Mouse (Mus musculus): ENCODE measurements around the gene Htr3a. TPM values are rescaled to one million over a fixed set of nuclear protein-coding genes. Genes with fewer than 3 reads are reported as not detected.
A peak's percentile ranks its signal among the peaks of the same experiment; 100 is the strongest.

Htr3a gene
- polyA plus RNA-seq, 1 experiment = not detected

DNA sequence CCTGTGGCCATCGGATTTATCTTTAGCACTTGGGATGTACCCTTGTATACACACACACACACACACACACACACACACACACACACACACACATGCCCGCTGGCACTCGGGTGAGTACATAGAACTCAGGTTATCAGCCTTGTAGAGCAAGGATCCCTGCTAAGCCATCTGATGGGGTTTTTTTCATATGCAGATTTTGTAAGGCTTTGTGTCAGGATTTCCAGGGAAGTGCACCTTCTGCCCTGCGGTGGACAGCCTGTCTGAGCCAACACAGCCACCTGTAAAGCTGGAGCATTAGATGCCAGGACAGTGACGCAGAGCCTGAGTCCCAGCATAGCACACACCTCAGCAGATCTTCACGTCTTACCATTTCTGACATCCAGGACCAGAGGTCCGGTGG lies 21.8 kb downstream of the Htr3a start:
- Histone ChIP-seq H3K9me3 (replicated peaks; ENCODE audit: control insufficient read depth, insufficient read depth, low read length, poor library complexity, severe bottlenecking) (peaks cover 5% of the 10 kb centered on the region), H3K4me1 (ENCODE audit: control insufficient read depth, insufficient read depth, low read length) (peaks cover 6% of the 10 kb centered on the region), H3K36me3 (ENCODE audit: control insufficient read depth, insufficient read depth, low read length, poor library complexity, severe bottlenecking) (no peaks in the 10 kb centered on the region), H3K9ac (ENCODE audit: low read depth, poor library complexity, severe bottlenecking) (no peak overlapping the region), H3K4me3 (ENCODE audit: low read depth, low read length) (no peak overlapping the region), H3K27me3 (ENCODE audit: control insufficient read depth, insufficient read depth, low read length, poor library complexity, severe bottlenecking) (no peaks in the 10 kb centered on the region), H3K27ac (ENCODE audit: insufficient read depth, low read length) (no peak overlapping the region)
- TF ChIP-seq CTCF (IDR thresholded peaks at IDR 0.05; ENCODE audit: low read depth, low read length) (no peak), POLR2A (IDR thresholded peaks at IDR 0.05; ENCODE audit: insufficient read depth, low read length) (no peak), EP300 (IDR thresholded peaks at IDR 0.05; ENCODE audit: insufficient read depth, low read depth, low read length) (peak; percentile 81)

DNA sequence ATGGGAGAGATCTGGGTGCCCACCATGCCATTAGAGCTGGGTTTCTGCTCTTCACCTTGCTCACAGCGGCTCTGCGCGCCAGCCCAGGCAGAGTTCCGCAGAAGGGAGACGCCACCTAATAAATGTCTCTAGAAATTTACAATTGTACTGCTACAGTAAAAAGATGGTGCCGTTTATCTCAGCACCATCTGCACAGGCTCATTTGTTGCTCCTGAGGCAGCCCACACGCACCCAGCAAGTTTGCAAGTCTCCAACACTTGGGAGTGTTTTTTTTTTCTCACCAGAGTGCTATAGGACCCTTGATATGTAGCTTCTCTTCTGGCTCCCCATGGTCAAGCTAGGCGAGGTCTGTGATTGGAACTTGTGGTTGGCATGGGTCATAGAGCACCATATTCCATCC lies 38.0 kb downstream of the Htr3a start:
- Histone ChIP-seq H3K4me3 (ENCODE audit: low read depth, low read length) (no peak overlapping the region), H3K4me1 (ENCODE audit: control insufficient read depth, insufficient read depth, low read length) (no peaks in the 10 kb centered on the region), H3K27ac (ENCODE audit: insufficient read depth, low read length) (no peak overlapping the region), H3K9ac (ENCODE audit: low read depth, poor library complexity, severe bottlenecking) (no peak overlapping the region), H3K27me3 (ENCODE audit: control insufficient read depth, insufficient read depth, low read length, poor library complexity, severe bottlenecking) (no peaks in the 10 kb centered on the region), H3K9me3 (replicated peaks; ENCODE audit: control insufficient read depth, insufficient read depth, low read length, poor library complexity, severe bottlenecking) (no peaks in the 10 kb centered on the region), H3K36me3 (ENCODE audit: control insufficient read depth, insufficient read depth, low read length, poor library complexity, severe bottlenecking) (no peaks in the 10 kb centered on the region)
- TF ChIP-seq CTCF (IDR thresholded peaks at IDR 0.05; ENCODE audit: low read depth, low read length) (no peak), POLR2A (IDR thresholded peaks at IDR 0.05; ENCODE audit: insufficient read depth, low read length) (no peak), EP300 (IDR thresholded peaks at IDR 0.05; ENCODE audit: insufficient read depth, low read depth, low read length) (no peak)

DNA sequence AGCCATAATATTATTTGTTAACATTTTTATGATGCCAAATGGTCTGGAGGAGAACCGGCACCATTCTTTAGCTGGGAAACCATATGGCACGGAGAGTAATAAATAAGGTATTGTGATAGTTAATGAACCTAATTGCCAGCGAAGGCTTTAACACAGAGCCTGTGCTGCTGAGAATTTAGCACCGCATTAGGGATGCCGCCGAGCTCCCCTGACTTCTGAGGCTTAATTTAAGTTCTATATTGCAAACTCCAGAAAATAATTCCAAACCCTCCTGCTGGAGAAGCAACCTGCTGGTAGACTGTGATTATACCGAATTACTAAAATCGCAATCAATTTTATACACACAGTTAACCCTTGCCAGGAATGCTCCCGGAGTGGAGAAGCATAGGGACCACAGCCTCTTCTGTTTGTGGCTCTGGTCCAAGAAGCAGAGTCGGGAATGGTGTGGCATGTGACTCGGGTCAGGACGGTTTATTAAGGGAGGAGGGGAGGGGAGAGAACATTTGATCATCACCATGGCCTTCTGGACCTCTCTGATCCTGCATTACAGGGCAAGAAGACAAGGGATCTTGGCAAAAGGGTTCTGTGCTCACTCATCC lies 44.3 kb downstream of the Htr3a start:
- H3K4me1 ChIP-seq (ENCODE audit: control insufficient read depth, insufficient read depth, low read length) = no peaks in the 10 kb centered on the region
- no peak overlapping the region for H3K4me3 ChIP-seq (ENCODE audit: low read depth, low read length)
- no peak overlapping the region for H3K27ac ChIP-seq (ENCODE audit: insufficient read depth, low read length)
- H3K9ac ChIP-seq (ENCODE audit: low read depth, poor library complexity, severe bottlenecking) = no peak overlapping the region
- H3K27me3 ChIP-seq (ENCODE audit: control insufficient read depth, insufficient read depth, low read length, poor library complexity, severe bottlenecking) = no peaks in the 10 kb centered on the region
- H3K36me3 ChIP-seq (ENCODE audit: control insufficient read depth, insufficient read depth, low read length, poor library complexity, severe bottlenecking) = no peaks in the 10 kb centered on the region
- H3K9me3 ChIP-seq (replicated peaks; ENCODE audit: control insufficient read depth, insufficient read depth, low read length, poor library complexity, severe bottlenecking) = no peaks in the 10 kb centered on the region
- TF ChIP-seq CTCF (IDR thresholded peaks at IDR 0.05; ENCODE audit: low read depth, low read length) (no peak), POLR2A (IDR thresholded peaks at IDR 0.05; ENCODE audit: insufficient read depth, low read length) (no peak), EP300 (IDR thresholded peaks at IDR 0.05; ENCODE audit: insufficient read depth, low read depth, low read length) (no peak)

- no peaks in the 10 kb centered on the region for H3K27me3 ChIP-seq (ENCODE audit: control insufficient read depth, insufficient read depth, low read length, poor library complexity, severe bottlenecking)
- no peak overlapping the region for H3K27ac ChIP-seq (ENCODE audit: insufficient read depth, low read length)
- no peak overlapping the region for H3K4me3 ChIP-seq (ENCODE audit: low read depth, low read length)
- TF ChIP-seq CTCF (IDR thresholded peaks at IDR 0.05; ENCODE audit: low read depth, low read length) (no peak), POLR2A (IDR thresholded peaks at IDR 0.05; ENCODE audit: insufficient read depth, low read length) (no peak), EP300 (IDR thresholded peaks at IDR 0.05; ENCODE audit: insufficient read depth, low read depth, low read length) (no peak)
- no peaks in the 10 kb centered on the region for H3K36me3 ChIP-seq (ENCODE audit: control insufficient read depth, insufficient read depth, low read length, poor library complexity, severe bottlenecking)
- no peaks in the 10 kb centered on the region for H3K9me3 ChIP-seq (replicated peaks; ENCODE audit: control insufficient read depth, insufficient read depth, low read length, poor library complexity, severe bottlenecking)
- H3K4me1 ChIP-seq (ENCODE audit: control insufficient read depth, insufficient read depth, low read length) = no peaks in the 10 kb centered on the region
- no peak overlapping the region for H3K9ac ChIP-seq (ENCODE audit: low read depth, poor library complexity, severe bottlenecking)
Measured at GRCm38 (mm10) chr9:48865235-48865634, 45.7 kb downstream of the Htr3a start.

DNA sequence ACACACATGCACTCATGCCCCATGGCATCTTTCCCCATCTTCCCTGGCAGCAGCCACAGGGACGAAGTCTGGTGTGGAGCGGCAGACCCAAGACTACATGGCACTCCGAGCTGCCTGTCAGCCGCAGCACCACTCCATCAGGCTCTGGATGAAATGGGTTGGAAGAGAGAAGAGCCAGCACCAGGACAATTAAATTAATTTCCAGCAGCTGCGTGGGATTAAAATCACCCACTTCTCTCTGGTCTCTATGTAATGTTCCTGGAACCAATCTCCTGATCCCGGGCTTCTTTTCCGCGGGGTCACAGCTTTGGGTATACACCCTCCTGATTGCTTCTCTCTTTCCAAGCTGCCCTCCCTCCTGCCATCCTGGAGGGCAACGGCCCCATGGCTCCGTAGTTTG lies 49.4 kb downstream of the Htr3a start:
- Histone ChIP-seq H3K27me3 (ENCODE audit: control insufficient read depth, insufficient read depth, low read length, poor library complexity, severe bottlenecking) (no peaks in the 10 kb centered on the region), H3K27ac (ENCODE audit: insufficient read depth, low read length) (no peak overlapping the region)
- TF ChIP-seq EP300 (IDR thresholded peaks at IDR 0.05; ENCODE audit: insufficient read depth, low read depth, low read length) = no peak
- TF ChIP-seq POLR2A (IDR thresholded peaks at IDR 0.05; ENCODE audit: insufficient read depth, low read length) = no peak
- TF ChIP-seq CTCF (IDR thresholded peaks at IDR 0.05; ENCODE audit: low read depth, low read length) = no peak

DNA sequence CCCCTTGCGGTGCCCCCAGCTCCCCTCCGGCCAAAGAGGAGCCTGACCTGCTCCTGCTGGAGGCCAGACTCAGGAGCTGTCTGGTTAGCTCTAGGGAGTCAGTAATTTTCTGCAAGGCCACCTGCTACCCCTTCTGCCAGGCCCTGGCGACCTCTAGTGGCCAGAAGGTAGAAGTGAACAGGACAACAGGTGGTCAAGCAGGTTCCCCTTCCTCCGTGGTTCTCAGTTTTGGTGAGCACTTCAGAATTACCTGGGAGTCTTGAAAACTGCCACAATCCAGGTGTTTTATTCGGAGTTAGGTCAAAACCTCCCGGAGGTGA lies 50.4 kb downstream of the Htr3a start:
- TF ChIP-seq CTCF (IDR thresholded peaks at IDR 0.05; ENCODE audit: low read depth, low read length) (peak; percentile 96), POLR2A (IDR thresholded peaks at IDR 0.05; ENCODE audit: insufficient read depth, low read length) (no peak)
- Histone ChIP-seq H3K9ac (ENCODE audit: low read depth, poor library complexity, severe bottlenecking) (no peak overlapping the region), H3K9me3 (replicated peaks; ENCODE audit: control insufficient read depth, insufficient read depth, low read length, poor library complexity, severe bottlenecking) (no peaks in the 10 kb centered on the region), H3K4me1 (ENCODE audit: control insufficient read depth, insufficient read depth, low read length) (no peaks in the 10 kb centered on the region), H3K4me3 (ENCODE audit: low read depth, low read length) (no peak overlapping the region), H3K27me3 (ENCODE audit: control insufficient read depth, insufficient read depth, low read length, poor library complexity, severe bottlenecking) (no peaks in the 10 kb centered on the region), H3K36me3 (ENCODE audit: control insufficient read depth, insufficient read depth, low read length, poor library complexity, severe bottlenecking) (no peaks in the 10 kb centered on the region), H3K27ac (ENCODE audit: insufficient read depth, low read length) (no peak overlapping the region)

More for the DNA sequence above, 49.4 kb downstream of the Htr3a start:
- Histone ChIP-seq H3K4me3 (ENCODE audit: low read depth, low read length) (no peak overlapping the region), H3K9ac (ENCODE audit: low read depth, poor library complexity, severe bottlenecking) (no peak overlapping the region), H3K9me3 (replicated peaks; ENCODE audit: control insufficient read depth, insufficient read depth, low read length, poor library complexity, severe bottlenecking) (no peaks in the 10 kb centered on the region), H3K36me3 (ENCODE audit: control insufficient read depth, insufficient read depth, low read length, poor library complexity, severe bottlenecking) (no peaks in the 10 kb centered on the region), H3K4me1 (ENCODE audit: control insufficient read depth, insufficient read depth, low read length) (no peaks in the 10 kb centered on the region)
